Mouse (Mus musculus) frontal cortex, postnatal 14 days (tissue): ENCODE results near the gene Galns.

Experiments used
- DNase-seq, 2 experiments: peaks; one replicate each; pipeline ENCODE4 v3.0.0; 2022; ENCODE audit warnings: low spot score in 2 of 2

Galns gene

DNA sequence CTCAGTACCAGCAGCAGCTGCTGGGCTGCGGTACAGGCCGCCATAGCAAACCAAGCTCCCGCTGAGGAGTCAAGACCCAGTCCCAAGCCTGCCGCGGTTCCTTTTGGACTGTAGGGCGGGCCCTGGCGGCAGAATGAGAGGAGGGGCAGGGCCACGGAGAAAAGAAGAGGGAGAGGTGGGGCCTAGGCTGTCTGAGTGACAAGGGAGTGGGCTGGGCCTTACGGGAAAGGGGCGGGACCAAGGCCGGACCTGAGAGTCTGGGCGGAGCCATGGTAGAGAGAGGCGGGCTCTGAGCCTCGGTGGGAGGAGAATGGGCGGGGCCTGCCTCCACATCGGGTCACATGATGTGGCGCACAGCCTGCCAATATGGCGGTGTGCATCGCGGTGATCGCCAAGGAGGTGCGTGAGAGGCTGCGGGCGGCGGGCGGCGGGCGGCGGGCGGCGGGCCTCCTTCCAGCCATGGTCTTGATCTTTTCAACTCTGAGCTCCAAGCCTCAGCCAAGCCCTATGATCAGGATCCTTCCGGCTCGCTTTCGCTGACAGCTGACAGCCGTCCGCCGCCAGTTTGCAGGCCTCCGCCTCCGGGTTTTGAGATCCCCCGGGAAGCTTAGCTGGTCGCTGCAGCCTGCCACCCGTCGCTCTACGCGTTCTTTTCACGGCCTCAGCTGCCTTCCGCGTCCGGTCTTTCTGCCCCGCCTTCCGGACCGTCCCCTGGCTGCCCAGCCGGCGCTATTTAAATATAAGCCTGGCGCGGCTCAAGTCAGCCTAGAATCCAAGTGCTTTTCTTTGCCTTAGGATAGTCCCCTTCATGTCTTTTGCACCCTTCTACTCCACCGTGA lies at the start of gene Galns, which contains the start of gene Trappc2l:
Gene Galns (minus strand): TSS at position 169 of the 839 bp plus-strand sequence.
Gene Trappc2l (plus strand): TSS at position 346 of the 839 bp plus-strand sequence.
- DNase-seq: peak; percentile 91 to 93

DNA sequence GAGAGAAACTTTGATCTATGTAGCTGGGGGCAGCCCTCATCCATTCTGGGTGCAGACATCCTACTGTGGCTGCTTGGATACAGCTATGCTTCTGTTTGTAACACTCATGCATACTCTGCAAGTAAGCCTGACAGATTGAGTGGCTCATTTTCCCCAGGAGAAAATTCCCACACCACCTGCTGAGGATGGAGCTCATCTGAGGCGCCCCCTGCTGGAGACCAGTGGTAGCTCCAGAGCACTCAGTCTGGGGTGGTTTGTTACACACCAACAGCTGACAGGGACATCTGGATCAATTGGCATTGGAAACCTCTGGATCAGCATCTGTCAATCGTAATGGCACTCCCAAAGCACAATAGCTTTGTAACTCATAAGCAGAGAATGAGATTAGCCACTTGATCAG lies 48.8 kb upstream of the Galns start:
- no peak for DNase-seq

DNA sequence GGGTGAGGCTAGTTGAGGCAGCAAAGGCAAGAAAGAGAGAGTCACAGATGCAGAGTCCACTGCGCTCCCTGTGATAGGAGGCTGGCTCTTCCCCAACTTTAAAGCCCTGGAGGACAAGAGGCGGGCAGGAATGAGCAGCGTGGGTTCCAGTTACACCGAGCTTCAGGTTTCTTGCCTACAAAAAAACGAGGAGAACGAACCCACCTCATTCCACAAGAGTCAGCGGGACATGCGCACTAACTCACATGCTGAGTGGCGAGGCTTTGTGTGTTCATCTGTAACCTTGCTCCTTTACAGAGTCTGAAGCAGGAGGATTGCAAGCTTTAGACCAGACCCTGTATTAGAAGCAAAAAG lies 47.5 kb upstream of the Galns start:
- no peak for DNase-seq

DNA sequence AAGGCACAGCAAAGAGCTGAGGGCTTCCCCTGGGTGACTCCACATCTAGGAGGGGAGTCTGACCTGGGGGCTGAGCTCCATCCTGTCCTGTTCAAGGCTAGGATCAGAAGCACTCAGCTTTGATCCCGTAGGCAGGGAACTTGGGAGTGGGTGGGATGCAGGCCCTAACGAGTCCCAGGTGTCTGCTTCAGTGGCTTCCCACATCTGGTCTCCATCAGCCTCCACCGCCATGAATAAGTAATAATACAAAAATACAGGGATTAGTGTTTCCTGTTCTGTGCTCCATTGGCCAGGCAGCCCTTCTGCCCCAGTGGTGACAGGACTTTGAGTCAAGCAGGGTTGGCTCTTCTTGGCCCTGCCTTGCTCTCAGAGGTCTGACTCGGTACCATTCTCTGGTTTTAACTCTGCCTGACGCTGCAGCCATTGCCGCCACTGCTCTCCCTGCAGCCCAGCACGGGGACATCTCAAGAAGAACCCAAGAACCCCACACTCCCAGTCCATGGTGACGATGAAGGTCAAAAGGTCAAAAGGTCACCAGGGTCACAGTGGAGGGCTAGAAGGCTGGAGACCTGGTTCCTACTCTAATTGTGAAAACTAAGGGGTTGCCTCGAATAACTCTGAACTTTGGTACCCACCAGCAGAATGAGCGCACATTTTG lies 47.0 kb upstream of the Galns start:
- no peak for DNase-seq

DNA sequence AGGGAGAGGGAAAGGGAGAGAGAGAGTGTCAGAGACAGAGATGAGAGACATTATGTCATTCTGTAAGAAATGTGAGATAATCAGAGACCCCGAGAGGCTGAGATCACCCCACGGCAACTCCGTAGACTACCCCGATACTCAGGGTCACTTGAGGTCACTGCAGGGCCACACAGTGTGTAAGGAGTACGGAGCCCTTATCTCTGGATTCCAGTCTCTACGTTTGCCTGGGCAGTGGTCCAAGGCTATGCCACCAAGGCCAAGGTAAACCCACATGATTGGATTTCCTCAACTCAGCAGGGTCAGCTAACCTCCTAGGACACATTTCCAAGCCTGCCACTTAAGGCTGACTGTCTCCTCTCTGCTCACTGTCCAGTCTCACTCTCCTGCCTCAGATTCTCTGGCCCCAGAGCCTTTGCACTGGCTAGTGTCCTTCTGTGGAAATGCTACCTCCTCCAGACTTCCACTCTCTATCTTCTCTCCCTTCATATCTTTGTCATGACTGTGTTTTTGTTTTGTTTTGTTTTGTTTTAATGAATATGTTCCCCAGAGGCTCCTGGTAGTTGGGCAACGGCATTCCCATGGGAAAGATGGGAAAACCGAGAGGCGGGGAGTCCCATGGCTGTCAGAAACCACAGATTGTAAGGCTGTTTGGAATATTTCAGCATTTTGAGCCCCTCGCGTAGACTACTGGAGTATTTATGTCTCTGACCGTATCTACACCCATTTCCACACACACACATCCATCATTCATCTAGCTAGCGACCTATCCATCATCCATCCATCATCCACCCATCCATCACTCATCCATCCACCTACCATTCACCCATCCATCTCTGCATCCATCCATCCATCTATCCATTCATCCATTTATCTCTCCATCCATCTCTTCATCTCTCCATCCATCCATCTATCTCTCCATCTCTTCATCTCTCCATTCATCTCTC lies 45.1 kb upstream of the Galns start:
- no peak for DNase-seq

DNA sequence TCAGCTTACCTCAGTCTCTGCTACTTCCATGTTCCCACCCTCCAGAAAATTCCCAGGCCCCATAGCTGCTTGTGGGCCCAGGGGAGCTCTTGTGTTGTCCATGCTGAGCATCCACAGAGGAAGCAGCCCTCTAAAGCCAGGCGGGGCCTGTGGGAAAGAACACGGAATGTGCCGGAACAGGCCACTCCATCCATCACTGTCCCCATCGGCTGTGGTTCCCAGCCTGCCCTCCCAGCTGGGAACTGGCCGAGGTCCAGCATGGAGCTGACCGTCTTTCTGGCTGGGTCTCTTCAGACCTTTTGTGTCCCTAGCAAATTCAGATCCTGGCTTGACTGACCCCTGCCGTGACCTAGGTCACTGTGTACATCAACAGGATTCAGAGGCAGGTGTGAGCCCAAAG lies 43.5 kb upstream of the Galns start:
- no peak for DNase-seq

DNA sequence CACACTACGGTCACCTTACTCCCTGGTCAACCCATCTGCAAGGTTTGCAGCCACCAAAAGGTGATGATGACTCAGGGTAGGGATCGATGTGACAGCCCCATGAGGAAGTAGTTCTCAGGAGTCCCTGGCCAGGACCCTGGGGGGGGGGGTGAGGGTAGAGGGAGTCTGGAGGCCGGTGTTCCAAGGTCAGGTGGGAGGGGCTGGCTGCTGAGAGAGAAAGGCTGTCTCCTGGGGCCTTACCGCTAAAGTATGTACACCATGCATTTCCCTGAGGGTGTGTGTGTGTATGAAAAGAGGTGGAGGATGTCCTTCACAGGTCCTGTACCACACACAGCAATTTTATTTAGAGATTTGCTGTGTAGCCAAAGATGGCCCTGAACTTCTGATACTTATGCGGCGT lies 41.4 kb upstream of the Galns start:
- DNase-seq: no peak

DNA sequence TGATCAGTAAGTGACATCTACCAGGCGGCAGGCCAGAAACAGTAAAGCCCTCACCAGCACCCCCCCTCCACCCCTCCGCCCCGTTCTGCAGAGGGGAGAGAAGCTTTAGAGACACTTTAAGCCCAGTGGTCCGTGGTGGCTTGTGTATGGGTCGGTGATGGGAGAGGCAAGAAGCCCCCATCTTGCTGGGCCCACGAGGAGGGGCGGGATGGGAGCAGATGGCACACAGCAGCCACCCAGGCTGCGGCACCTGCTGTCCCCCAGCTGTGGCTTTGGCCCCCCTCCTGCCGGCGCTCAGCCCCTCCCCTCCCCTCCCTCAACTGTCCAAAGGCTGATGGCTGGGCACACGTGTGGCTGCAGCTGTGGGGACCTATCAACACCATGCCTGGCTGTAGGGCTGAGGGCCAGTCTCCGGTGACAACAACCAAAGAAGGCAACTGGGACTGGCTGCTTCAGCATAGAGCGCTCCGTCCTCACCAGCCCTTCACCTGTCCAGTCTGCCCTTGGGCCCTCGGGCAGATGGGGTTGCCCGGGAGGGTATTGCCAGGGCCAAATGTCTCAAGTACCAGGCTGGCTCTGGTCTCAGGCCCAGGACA lies 40.2 kb upstream of the Galns start:
- DNase-seq: no peak

DNA sequence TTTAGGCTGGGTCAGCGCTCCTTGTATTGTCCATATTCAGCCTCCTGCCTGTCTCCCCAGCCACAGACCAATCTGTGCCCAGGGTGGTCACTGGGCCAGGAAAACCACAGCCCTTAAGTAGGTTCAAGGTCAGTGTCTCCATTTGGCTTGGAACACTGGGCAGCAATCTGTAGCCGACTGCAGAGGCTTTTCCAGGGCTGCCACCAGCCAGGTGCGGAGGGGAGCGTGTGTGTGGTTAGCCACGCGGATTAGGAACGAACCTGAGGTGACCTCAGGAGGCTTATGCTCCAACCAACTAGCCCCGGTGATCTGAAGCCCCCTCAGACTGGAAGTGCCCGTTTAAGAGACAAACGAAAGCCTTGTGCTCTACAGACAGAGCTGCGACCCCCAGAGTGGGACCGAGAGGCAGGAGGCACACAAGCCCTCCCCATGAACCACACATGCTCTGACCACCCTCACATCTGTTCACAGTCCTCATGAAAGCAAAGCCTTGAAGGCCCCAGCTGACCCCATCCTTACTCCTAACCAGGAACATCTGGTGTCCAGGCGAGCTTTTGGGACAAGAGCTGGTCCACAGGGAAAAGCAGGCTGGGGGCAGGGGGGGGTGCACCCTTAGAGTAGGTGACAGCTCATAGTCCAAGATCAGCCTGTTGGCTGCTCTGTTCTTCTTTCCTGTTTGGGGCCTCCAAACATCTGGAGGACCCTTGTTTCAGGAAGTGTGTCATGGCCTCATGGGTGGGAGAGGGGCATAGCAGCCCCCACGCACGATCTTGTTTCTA lies 37.1 kb upstream of the Galns start:
- no peak for DNase-seq

DNA sequence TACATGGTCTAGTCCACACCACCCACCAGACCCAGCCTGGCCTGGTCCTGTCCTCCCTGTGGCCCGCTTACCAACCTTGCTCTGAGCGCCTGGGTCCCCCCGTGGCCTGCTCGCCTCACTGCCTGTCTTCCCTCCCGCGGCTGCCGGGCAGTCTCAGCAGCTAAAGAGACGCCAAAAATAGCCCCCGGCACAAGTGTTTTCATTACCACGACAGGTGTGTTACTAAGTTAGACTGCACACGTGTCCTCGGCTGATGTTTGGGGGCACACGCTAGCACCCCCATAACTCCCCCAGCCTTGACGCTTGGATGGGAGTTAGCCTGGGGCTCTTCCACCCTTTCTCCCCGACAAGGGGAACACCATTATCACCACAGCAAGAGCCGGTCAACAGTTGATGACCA lies 35.1 kb upstream of the Galns start:
- DNase-seq: no peak

DNA sequence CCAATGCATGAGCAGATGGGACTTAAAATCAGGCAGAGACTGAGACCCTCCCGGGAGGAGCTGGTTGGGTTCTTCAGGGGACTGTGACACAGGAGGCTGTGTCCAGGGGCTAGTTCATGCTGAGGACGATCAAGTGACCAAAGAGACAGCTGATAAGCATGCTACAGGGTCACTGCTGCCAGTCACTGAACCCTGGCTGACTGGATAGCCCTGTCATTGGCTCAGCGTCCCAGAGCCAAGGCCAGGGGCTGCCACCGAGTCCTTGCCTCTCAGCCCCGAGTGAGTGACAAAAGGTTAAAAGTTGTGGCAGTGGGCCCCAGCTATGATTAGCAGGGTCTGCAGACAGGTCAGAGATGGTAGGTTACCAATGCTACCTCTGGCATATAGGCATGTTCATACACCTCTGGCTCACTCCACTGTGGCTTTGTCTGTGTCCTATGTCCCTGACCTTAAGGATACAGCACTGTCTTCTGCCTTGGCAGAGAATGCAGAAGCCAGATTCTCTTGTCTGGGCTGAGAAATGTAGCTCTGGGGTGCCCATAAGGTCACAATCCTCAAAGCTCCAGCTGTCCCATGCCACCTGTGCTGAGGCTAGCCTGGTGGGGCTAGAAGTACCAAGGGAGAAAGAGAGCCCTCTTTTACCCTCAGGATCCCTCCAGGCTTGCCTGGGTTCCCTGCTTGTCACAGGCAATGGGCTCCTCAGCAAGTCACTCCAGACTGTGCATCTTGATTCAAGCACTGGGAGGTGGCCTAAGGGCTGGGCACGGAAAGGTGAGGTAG lies 33.1 kb upstream of the Galns start:
- DNase-seq: no peak

DNA sequence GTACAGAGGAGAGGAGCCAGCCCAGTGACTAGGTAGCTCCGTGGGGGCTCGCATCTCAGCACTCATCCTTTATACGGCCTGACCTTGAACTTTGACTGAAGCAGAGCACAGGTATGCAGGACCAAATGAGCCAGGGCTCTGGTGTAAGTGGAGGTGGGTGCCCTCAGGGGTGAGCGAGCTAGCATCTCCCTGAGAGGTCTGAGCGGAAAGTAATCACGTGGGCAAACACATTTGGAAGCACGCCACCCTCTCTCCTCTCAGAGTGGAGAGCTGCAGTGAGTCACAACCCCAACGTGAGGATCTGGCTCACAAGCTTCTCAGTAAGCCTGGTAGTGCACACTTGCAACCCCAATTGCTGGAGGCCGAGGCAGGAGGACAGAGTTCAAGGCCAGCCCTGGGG lies 30.8 kb upstream of the Galns start:
- peak in 1 of 2 experiments; percentile 40 for DNase-seq

DNA sequence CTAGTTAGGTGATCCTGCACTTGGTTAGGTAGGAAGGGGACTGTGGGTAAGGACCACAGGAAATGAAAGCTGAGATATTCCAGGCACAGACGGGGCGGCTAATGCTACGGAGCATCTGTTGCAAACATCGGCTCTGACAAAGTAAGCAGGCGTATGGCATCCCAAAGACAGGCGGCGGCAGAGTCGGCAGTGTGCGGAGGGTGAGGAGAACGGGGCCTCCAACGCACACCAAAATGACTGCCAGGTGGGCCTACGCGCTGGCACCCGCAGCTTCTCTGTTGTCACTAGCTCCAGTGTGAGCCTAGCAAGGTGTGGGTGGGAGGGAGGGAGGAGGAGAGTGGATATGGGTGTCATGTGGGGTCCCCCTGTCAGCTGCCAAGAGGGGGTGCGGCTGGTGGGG lies 30.1 kb upstream of the Galns start:
- peak; percentile 58 to 61 for DNase-seq

DNA sequence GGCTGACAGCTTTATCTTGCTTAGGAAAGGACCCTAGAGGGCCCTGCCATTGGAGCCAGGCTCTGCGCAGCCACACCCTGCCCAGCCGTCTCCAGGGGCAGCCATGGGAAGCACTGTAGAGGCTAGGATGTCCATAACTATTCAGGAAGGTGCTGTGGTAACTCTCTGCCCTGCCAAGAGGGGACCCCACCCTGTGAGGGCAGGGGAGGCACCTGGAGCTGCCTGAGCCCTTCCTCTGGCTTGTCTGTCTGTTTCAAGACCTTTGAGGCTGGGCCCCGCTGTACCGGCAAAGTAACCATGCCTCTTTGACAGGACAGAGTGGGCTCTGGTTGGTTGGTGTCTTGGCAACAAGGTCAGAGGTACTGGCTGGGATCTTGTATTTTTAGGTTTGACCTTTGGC lies 29.6 kb upstream of the Galns start:
- no peak for DNase-seq

DNA sequence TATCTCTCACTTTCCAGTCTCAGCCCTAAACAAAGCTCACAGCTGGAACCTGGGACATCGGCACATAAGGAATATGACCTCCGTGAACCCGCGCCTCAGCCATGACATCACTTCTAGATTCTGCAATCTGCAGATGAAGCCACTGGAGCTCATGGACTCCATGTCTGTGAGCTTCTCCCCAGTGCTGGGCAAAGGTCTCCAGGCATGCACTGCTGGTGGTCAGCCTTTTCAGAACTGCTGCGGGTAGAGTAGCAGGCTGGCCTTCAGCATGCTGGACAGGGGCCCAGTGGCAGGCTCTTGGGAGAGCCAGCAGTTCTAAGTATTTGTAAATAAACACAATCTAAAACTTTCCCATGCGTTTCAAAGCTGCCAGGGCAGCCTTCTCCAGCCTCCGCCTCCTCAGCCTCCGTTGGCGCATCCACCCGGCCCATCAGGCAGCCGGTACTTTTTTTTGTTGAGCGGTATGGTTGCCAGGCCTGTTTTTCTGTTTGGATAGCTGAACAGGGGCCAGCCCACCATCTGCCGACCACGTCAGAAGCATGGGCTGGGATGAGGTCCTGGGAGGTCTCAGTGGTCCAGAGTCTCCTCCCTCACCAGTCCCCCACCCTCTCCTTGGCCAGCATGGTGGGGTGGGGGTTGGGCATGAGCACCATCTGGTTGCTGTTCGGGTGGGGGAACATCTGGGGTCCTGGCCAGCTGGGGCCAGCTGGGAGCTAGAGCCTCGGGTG lies 28.4 kb upstream of the Galns start:
- DNase-seq: peak in 1 of 2 experiments; percentile 21

DNA sequence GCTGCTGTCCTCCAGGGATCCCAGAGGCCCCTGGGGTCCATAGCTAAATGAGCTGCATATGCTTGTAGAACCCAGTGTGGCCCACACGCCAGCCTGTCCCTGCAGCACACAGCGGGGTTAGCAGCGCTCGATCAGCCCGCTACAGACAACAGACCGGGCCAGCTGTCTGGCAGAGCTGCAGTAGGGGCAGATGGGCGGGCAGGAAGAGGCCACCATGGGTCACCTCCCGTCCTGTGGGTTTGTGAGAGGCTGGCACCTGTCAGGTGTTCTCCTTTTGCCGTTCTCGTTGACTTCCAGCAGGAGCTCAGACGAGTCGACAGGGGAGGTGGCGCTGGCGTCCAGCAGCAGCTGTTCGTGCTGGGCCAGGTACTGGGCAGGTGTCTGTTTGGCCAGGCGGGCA lies 27.3 kb upstream of the Galns start:
- no peak for DNase-seq

DNA sequence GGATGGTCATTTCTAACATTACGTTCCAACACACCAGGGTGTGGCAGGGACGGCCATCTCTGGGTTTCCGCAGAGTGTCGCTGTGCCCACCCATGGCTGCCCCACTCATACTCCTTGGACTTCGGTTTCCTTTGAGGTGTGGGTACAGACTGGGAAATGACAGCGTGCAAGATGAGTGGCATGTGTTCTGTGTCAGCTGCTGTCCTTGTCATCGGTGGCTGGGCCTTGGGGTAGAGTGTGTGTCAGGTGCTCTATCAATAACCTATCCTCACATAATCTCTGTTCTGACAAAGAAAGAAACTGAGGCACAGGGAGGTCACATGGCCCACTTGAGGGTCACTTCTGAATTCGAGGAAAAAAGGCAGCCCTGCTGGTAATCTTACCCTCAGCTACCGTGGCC lies 26.0 kb upstream of the Galns start:
- no peak for DNase-seq

DNA sequence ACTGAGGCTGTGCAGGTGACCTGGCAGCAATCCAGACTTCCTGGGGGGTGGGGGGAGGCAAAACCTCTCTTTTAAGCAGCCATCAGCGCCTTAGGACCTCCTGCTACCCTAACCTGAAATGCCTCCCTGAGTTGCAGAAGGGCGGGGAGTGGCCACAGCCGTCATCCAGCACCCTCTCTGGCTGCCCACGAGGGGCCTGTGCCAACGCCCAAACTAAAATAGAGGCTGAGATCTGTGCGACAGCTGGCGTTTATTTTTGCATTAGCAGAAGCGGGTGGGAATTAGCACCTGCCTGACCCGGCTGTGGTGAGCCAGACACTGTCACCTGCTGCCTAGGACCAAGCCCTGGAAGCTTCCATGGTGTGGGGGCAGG lies 25.5 kb upstream of the Galns start:
- no peak for DNase-seq
